Mouse (Mus musculus): ENCODE results near the gene Gm7861. TPM values are rescaled to one million over a fixed set of nuclear protein-coding genes. Genes with fewer than 3 reads are reported as not detected.
"Not testable (repeated sequence)": the region's sequence is repeated elsewhere in the genome, so short reads cannot be mapped to it uniquely, and the experiment has no call there.

Gene Gm7861
- polyA plus RNA-seq (2012; rRNA removed): not detected in 2 replicates

- H3K4me1 ChIP-seq (ENCODE audit: control insufficient read depth, insufficient read depth, insufficient read length); H3K4me3 ChIP-seq (ENCODE audit: extremely low read depth, insufficient read depth, insufficient read length); H3K27me3 ChIP-seq (ENCODE audit: control insufficient read depth, insufficient read depth, low read length); DNase-seq (ENCODE audit: low read depth in 1 of 2, low spot score in 2 of 2); H3K36me3 ChIP-seq (ENCODE audit: control insufficient read depth, insufficient read depth, low read length); H3K27ac ChIP-seq (ENCODE audit: insufficient read depth, low read length): not testable (repeated sequence)
- WGBS: no CpG with 5 or more reads among the region's 1 CpGs
These were observed at the start of gene Gm7861 for GRCm38 (mm10) chr8:21594408-21594807. Gene Gm7861, minus strand, starts transcription at chr8:21594508.

DNA sequence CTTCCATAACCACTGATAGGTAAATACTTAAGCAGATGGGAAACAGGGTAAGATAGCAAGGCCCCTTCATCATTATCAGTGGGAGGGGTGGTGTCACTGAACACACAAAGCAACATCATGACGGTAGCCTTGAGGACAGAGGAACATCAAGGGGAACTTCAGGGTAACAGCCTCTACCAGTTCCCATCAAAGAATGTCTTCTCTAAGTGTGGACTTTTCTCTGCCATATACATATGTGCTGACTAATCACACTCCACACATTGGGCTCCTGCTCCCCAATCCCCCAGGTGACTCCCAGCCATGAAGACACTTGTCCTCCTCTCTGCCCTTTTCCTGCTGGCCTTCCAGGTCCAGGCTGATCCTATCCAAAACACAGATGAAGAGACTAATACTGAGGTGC is 23.6 kb upstream of the Gm7861 start, which contains the start of gene Defa26:
Defa26 (plus strand) TSS at position 301 of the 400 bp plus-strand sequence.
- H3K4me3 ChIP-seq (ENCODE audit: extremely low read depth, insufficient read depth, insufficient read length); H3K27ac ChIP-seq (ENCODE audit: insufficient read depth, low read length); H3K36me3 ChIP-seq (ENCODE audit: control insufficient read depth, insufficient read depth, low read length); H3K27me3 ChIP-seq (ENCODE audit: control insufficient read depth, insufficient read depth, low read length); H3K4me1 ChIP-seq (ENCODE audit: control insufficient read depth, insufficient read depth, insufficient read length); DNase-seq (ENCODE audit: low read depth in 1 of 2, low spot score in 2 of 2): not testable (repeated sequence)
- 80% methylated on average over 1 of the region's 1 CpGs for WGBS

DNA sequence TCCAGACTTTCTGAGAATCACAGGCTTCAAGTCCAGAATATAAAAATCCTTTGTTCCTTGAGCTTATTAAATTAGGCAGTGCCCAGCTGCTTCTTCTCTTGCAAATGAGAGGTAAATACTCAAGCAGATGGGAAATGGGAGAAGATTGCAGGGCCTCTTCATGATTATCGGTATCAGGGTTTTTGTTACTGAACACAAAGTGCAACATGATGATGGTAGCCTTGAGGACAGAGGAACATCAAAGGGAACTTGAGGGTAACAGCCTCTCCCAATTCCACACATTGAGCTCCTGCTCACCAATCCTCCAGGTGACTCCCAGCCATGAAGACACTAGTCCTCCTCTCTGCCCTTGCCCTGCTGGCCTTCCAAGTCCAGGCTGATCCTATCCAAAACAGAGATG is 11.6 kb downstream of the Gm7861 start, which contains the start of gene Defa28:
Defa28 (plus strand) TSS at position 301 of the 400 bp plus-strand sequence.
- not testable (repeated sequence) for H3K36me3 ChIP-seq (ENCODE audit: control insufficient read depth, insufficient read depth, low read length); DNase-seq (ENCODE audit: low read depth in 1 of 2, low spot score in 2 of 2); H3K4me1 ChIP-seq (ENCODE audit: control insufficient read depth, insufficient read depth, insufficient read length); H3K27me3 ChIP-seq (ENCODE audit: control insufficient read depth, insufficient read depth, low read length); H3K4me3 ChIP-seq (ENCODE audit: extremely low read depth, insufficient read depth, insufficient read length); H3K27ac ChIP-seq (ENCODE audit: insufficient read depth, low read length)
- no CpG with 5 or more reads among the region's 1 CpGs for WGBS

DNA sequence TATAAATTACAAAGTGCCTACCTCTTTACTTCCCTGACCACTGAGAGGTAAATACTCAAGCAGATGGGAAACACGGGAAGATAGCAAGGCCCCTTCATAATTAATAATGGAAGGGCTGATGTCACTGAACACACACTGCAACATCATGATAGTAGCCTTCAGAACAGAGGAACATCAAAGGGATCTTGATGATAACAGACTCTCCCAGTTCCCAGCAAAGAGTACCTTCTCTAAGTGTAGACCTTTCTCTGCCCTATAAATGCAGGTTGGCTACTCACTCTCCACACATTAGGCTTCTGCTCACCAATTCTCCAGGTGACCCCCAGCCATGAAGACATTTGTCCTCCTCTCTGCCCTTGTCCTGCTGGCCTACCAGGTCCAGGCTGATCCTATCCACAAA is 29.2 kb downstream of the Gm7861 start, which contains the start of gene Defa37:
Defa37 (plus strand) TSS at position 301 of the 400 bp plus-strand sequence.
- H3K4me3 ChIP-seq (ENCODE audit: extremely low read depth, insufficient read depth, insufficient read length); H3K27ac ChIP-seq (ENCODE audit: insufficient read depth, low read length); H3K4me1 ChIP-seq (ENCODE audit: control insufficient read depth, insufficient read depth, insufficient read length); DNase-seq (ENCODE audit: low read depth in 1 of 2, low spot score in 2 of 2); H3K27me3 ChIP-seq (ENCODE audit: control insufficient read depth, insufficient read depth, low read length); H3K36me3 ChIP-seq (ENCODE audit: control insufficient read depth, insufficient read depth, low read length): not testable (repeated sequence)
- no CpG with 5 or more reads among the region's 1 CpGs for WGBS

Other genes with a start within 250 kb of the Gm7861 start
- gene Defa2, start 216.0 kb downstream of the Gm7861 start, polyA plus RNA-seq (2012; rRNA removed): not detected in 2 replicates
- not detected in 2 replicates for gene Defa33, start 202.7 kb downstream of the Gm7861 start, polyA plus RNA-seq (2012; rRNA removed)
- gene Defa36, start 167.1 kb downstream of the Gm7861 start, polyA plus RNA-seq (2012; rRNA removed): not detected in 2 replicates
- not detected in 2 replicates for gene Gm7849, start 137.9 kb downstream of the Gm7861 start, polyA plus RNA-seq (2012; rRNA removed)
- not detected in 2 replicates for gene Defa20, start 85.2 kb downstream of the Gm7861 start, polyA plus RNA-seq (2012; rRNA removed)
- gene Defa32, start 65.5 kb downstream of the Gm7861 start, polyA plus RNA-seq (2012; rRNA removed): not detected in 2 replicates
- gene Defa37, start 29.1 kb downstream of the Gm7861 start, polyA plus RNA-seq (2012; rRNA removed): not detected in 2 replicates
- not detected in 2 replicates for gene Defa28, start 11.5 kb downstream of the Gm7861 start, polyA plus RNA-seq (2012; rRNA removed)
- not detected in 2 replicates for gene Defa26, start 23.7 kb upstream of the Gm7861 start, polyA plus RNA-seq (2012; rRNA removed)
- not detected in 2 replicates for gene Defa17, start 61.3 kb upstream of the Gm7861 start, polyA plus RNA-seq (2012; rRNA removed)
- not detected in 2 replicates for gene Defa34, start 71.3 kb upstream of the Gm7861 start, polyA plus RNA-seq (2012; rRNA removed)
- gene AY761184, start 109.1 kb upstream of the Gm7861 start, polyA plus RNA-seq (2012; rRNA removed): not detected in 2 replicates
- gene Defa24, start 140.0 kb upstream of the Gm7861 start, polyA plus RNA-seq (2012; rRNA removed): not detected in 2 replicates
- not detected in 2 replicates for gene Defb50, start 229.0 kb upstream of the Gm7861 start, polyA plus RNA-seq (2012; rRNA removed)
- gene Defb2, start 245.4 kb upstream of the Gm7861 start, polyA plus RNA-seq (2012; rRNA removed): not detected in 2 replicates

Measured in spleen, adult 2 months (tissue).